Comparison of ENCODE assay signal across 17 mouse cellular contexts in genomic region chr6:143148868-143149267, GRCm38 (mm10). TPM values are rescaled to one million over a fixed set of nuclear protein-coding genes. Genes with fewer than 3 reads are reported as not detected.
DNase-seq lines count a peak whose midpoint lies in the region; ATAC-seq and TF ChIP-seq lines count a peak whose summit lies in the region.
"Had no signal": no experiment of that assay in that cellular context is flagged by ENCODE, and none has a peak within 500 bp of the region (broad histone marks: within the 10 kb centered on the region; RNA-seq: fewer than 3 reads in every experiment).

No protein-coding gene starts in this region.

- no peak overlapping the region for H3K4me3 ChIP-seq in left cerebral cortex, adult 2 months
- H3K4me3 ChIP-seq: forebrain, embryonic 10.5 days; heart, embryonic 15.5 days; midbrain, embryonic 12.5 days; myocyte had no signal

- no peak overlapping the region for H3K27ac ChIP-seq in left cerebral cortex, adult 2 months
- H3K27ac ChIP-seq: forebrain, embryonic 10.5 days; heart, embryonic 15.5 days; hindbrain, embryonic 14.5 days; midbrain, embryonic 12.5 days had no signal

- DNase-seq in embryo, embryonic 10.5 days (ENCODE audit: low spot score): peak; percentile 29
- no peak for DNase-seq in embryo, embryonic 10 days (ENCODE audit: low spot score)
- peak; percentile 74 for DNase-seq in 3134 (ENCODE audit: extremely low read depth, insufficient read length, low spot score)
- peak; percentile 73 for DNase-seq in Muller cell, postnatal 12 days (ENCODE audit: inconsistent ontology term)
- DNase-seq in left cerebral cortex, adult 2 months (ENCODE audit: extremely low spot score in 1 of 2, low spot score in 2 of 2): no peak
- DNase-seq in ovary, postnatal 14 days (ENCODE audit: low spot score): no peak
- DNase-seq: cerebellum, adult 9-10 months; right cerebral cortex, postnatal 4 days; thymus, postnatal 36 days had no signal

- intact Hi-C loops in left cerebral cortex, adult 2 months (cut with DNase I): no loop called here

- TF ChIP-seq CTCF in left cerebral cortex, adult 2 months (IDR thresholded peaks at IDR 0.05): no peak

- ATAC-seq in granulocyte monocyte progenitor cell, adult 5-6 weeks (replicated peaks; ENCODE audit: poor library complexity, severe bottlenecking): peak; percentile 37
- ATAC-seq in erythroid progenitor cell, adult 5-6 weeks (replicated peaks; ENCODE audit: low FRiP score, poor library complexity, severe bottlenecking): no peak
- ATAC-seq: intestine, postnatal 0 days had no signal

RNA-seq across cellular contexts. Expression of gene Etnk1, which starts 18.2 kb away (rescaled TPM):
- 38.0 and 47.4 TPM in 2 replicates for total RNA-seq in granulocyte monocyte progenitor cell, adult 5-6 weeks (2014; fragmentation: Nextera tagmentation)
- total RNA-seq in granulocyte monocyte progenitor cell, adult 5-6 weeks (2017): 54.0 and 54.3 TPM in 2 replicates
- 100 to 1,000 TPM; 199 to 201 TPM for total RNA-seq in left cerebral cortex, adult 2 months (2021)
- 37.1 and 59.1 TPM in 2 replicates for total RNA-seq in erythroid progenitor cell, adult 5-6 weeks (2015; ENCODE audit: low replicate concordance)
- 44.7 and 50.4 TPM in 2 replicates for total RNA-seq in erythroid progenitor cell, adult 5-6 weeks (2017; ENCODE audit: low replicate concordance)

RNA-seq across cellular contexts. Expression of gene C2cd5, which starts 48.9 kb away (rescaled TPM):
- 80.3 and 105 TPM in 2 replicates for total RNA-seq in granulocyte monocyte progenitor cell, adult 5-6 weeks (2014; fragmentation: Nextera tagmentation)
- 50.8 and 51.8 TPM in 2 replicates for total RNA-seq in granulocyte monocyte progenitor cell, adult 5-6 weeks (2017)
- total RNA-seq in left cerebral cortex, adult 2 months (2021): 100 to 1,000 TPM; 103 to 104 TPM
- total RNA-seq in erythroid progenitor cell, adult 5-6 weeks (2015; ENCODE audit: low replicate concordance): 103 and 135 TPM in 2 replicates
- total RNA-seq in erythroid progenitor cell, adult 5-6 weeks (2017; ENCODE audit: low replicate concordance): 105 and 112 TPM in 2 replicates

Comparison
In these comparisons a context has a peak if more than half of its experiments do, and no peak if none do; other contexts are left out.
1. DNase-seq: peak in embryo, embryonic 10.5 days (single experiment), 3134 (single experiment) and Muller cell, postnatal 12 days (single experiment); none in embryo, embryonic 10 days (single experiment), left cerebral cortex, adult 2 months (0 of 2) and ovary, postnatal 14 days (single experiment).